Mouse (Mus musculus) CH12.LX (cell line): ENCODE results near the gene Zscan5b. TPM values are rescaled to one million over a fixed set of nuclear protein-coding genes. Genes with fewer than 3 reads are reported as not detected.

Experiments used
- DNase-seq: peaks from one replicate; pipeline ENCODE4 v3.0.0-alpha.2; 2013; ENCODE audit errors: extremely low read depth
- H3K27ac ChIP-seq: 2 replicates; pipeline ENCODE4 v1.5.1; 2012; ENCODE audit warnings: low read depth, mild to moderate bottlenecking, control low read depth, moderate library complexity; ENCODE audit not compliant: insufficient read depth
- H3K27me3 ChIP-seq: replicated peaks from 2 replicates; pipeline ENCODE3; 2012; ENCODE audit warnings: inconsistent platforms
- H3K36me3 ChIP-seq, 2 experiments: replicated peaks in 1 of 2; 2 replicates each; pipeline versions ENCODE3 to v1.6.1; 2012; ENCODE audit warnings: inconsistent platforms in 1 of 2, low read length in 1 of 2, mild to moderate bottlenecking in 1 of 2, mixed read lengths in 1 of 2, moderate library complexity in 1 of 2; ENCODE audit not compliant: control insufficient read depth in 1 of 2, insufficient read depth in 1 of 2
- H3K4me1 ChIP-seq, 2 experiments: 2 replicates each; pipeline ENCODE4 v1.6.1; 2012; ENCODE audit warnings: inconsistent platforms in 1 of 2, moderate library complexity in 1 of 2; ENCODE audit not compliant: insufficient read depth in 2 of 2, control insufficient read depth in 1 of 2
- H3K4me2 ChIP-seq: 2 replicates; pipeline ENCODE4 v1.6.1; 2012; ENCODE audit warnings: low read depth, mild to moderate bottlenecking, control low read depth; ENCODE audit not compliant: poor library complexity, insufficient read depth, severe bottlenecking
- H3K4me3 ChIP-seq, 3 experiments: fragments of 150-350 bp in 1 of 3; sonication (generic) in 1 of 3; replicated peaks in 1 of 3; 2 replicates each; pipeline versions ENCODE3 to v1.5.1; 2011 to 2012; ENCODE audit warnings: low read depth in 2 of 3, low read length in 2 of 3, mild to moderate bottlenecking in 2 of 3, moderate library complexity in 2 of 3, control low read depth in 1 of 3, improper control_type of control experiment in 1 of 3, inconsistent platforms in 1 of 3, mixed read lengths in 1 of 3; ENCODE audit not compliant: poor library complexity in 1 of 3
- H3K79me2 ChIP-seq: replicated peaks from 2 replicates; pipeline ENCODE4 v1.6.1; 2012; ENCODE audit warnings: mild to moderate bottlenecking, moderate library complexity; ENCODE audit not compliant: control insufficient read depth, poor library complexity, insufficient read depth, severe bottlenecking; ENCODE audit errors: extremely low read depth
- H3K9ac ChIP-seq: 2 replicates; pipeline ENCODE4 v1.6.1; 2012; ENCODE audit warnings: low read depth, mild to moderate bottlenecking, control low read depth, moderate library complexity; ENCODE audit not compliant: insufficient read depth
- H3K9me3 ChIP-seq: replicated peaks from 2 replicates; pipeline ENCODE3; 2012; ENCODE audit warnings: low read length, inconsistent platforms, mixed read lengths
- CTCF ChIP-seq, 2 experiments: IDR thresholded peaks in 1 of 2; conservative IDR thresholded peaks in 1 of 2; 2 replicates each; pipeline ENCODE4 v1.5.1; 2011 to 2012; ENCODE audit warnings: low read depth in 2 of 2, low read length in 2 of 2, improper control_type of control experiment in 1 of 2, inconsistent platforms in 1 of 2, mild to moderate bottlenecking in 1 of 2, moderate library complexity in 1 of 2
- ELF1 ChIP-seq: IDR thresholded peaks from 2 replicates; pipeline ENCODE4 v1.6.1; 2014; ENCODE audit warnings: low read depth, mild to moderate bottlenecking, inconsistent platforms, low read length, improper control_type of control experiment
- HCFC1 ChIP-seq: IDR thresholded peaks from 2 replicates; pipeline ENCODE4 v1.6.1; 2012; ENCODE audit warnings: low read depth, mild to moderate bottlenecking, inconsistent platforms, low read length, improper control_type of control experiment
- IRF4 ChIP-seq: IDR thresholded peaks from 2 replicates; pipeline ENCODE4 v1.6.1; 2014; ENCODE audit warnings: low read depth, mild to moderate bottlenecking, inconsistent platforms, low read length, improper control_type of control experiment
- JUND ChIP-seq: conservative IDR thresholded peaks from 2 replicates; pipeline ENCODE4 v1.6.1; 2011; ENCODE audit warnings: low read depth, low read length, improper control_type of control experiment
- MAX ChIP-seq: IDR thresholded peaks from 2 replicates; pipeline ENCODE4 v1.6.1; 2011; ENCODE audit warnings: low read length, improper control_type of control experiment
- MEF2A ChIP-seq: IDR thresholded peaks from 2 replicates; pipeline ENCODE4 v1.6.1; 2014; ENCODE audit warnings: low read depth, mild to moderate bottlenecking, inconsistent platforms, low read length, improper control_type of control experiment, borderline replicate concordance
- POLR2A ChIP-seq: IDR thresholded peaks from 2 replicates; pipeline ENCODE4 v1.6.1; 2011; ENCODE audit warnings: low read depth, mild to moderate bottlenecking, improper control_type of control experiment, low read length
- RAD21 ChIP-seq: IDR thresholded peaks from 2 replicates; pipeline ENCODE4 v1.6.1; 2011; ENCODE audit warnings: low read depth, mild to moderate bottlenecking, low read length, improper control_type of control experiment, moderate library complexity
- SMC3 ChIP-seq: IDR thresholded peaks from 2 replicates; pipeline ENCODE4 v1.6.1; 2011; ENCODE audit warnings: low read depth, low read length, improper control_type of control experiment
- UBTF ChIP-seq: IDR thresholded peaks from 2 replicates; pipeline ENCODE4 v1.6.1; 2012; ENCODE audit warnings: low read depth, mild to moderate bottlenecking, inconsistent platforms, low read length, improper control_type of control experiment, moderate library complexity
- ZKSCAN1 ChIP-seq: IDR thresholded peaks from 2 replicates; pipeline ENCODE4 v1.6.1; 2012; ENCODE audit warnings: low read depth, inconsistent platforms, low read length, improper control_type of control experiment, borderline replicate concordance
- ZNF384 ChIP-seq: IDR thresholded peaks from 2 replicates; pipeline ENCODE4 v1.6.1; 2012; ENCODE audit warnings: low read depth, low read length, improper control_type of control experiment, inconsistent platforms
- dilution Hi-C: fragments of 300-500 bp; cut with MboI; formaldehyde crosslinking; loops from 2 replicates; pipeline ENCODE4 v1.14.3; 2020; ENCODE audit warnings: low sequenced_read_pairs; ENCODE audit not compliant: extremely low pct_unique_long_range_greater_than_20kb, extremely low pct_ligation_motif_present
- in situ Hi-C: fragments of 300-500 bp; cut with MboI; formaldehyde crosslinking; loops from 3 replicates; pipeline ENCODE4 v1.14.3; 2019; ENCODE audit warnings: low sequenced_read_pairs, low pct_ligation_motif_present, low pct_unique_long_range_greater_than_20kb, mixed read lengths
- polyA plus RNA-seq: library from polyadenylated mRNA; unstranded; fragments of >175 nt; gene quantifications from 2 replicates; pipeline ENCODE4 v1.2.1, GENCODE M21; 2012; ENCODE audit warnings: low read depth; ENCODE audit not compliant: insufficient read length
- total RNA-seq, 2 experiments: library from RNA; depleted of rRNA; stranded (reverse); fragments of 300-350 nt in 1 of 2; fragments of >200 nt in 1 of 2; gene quantifications; 2 replicates each; pipeline ENCODE4 v1.2.3; 2012 to 2014

Zscan5b gene
- total and polyA plus RNA-seq, 3 experiments = not detected

DNA sequence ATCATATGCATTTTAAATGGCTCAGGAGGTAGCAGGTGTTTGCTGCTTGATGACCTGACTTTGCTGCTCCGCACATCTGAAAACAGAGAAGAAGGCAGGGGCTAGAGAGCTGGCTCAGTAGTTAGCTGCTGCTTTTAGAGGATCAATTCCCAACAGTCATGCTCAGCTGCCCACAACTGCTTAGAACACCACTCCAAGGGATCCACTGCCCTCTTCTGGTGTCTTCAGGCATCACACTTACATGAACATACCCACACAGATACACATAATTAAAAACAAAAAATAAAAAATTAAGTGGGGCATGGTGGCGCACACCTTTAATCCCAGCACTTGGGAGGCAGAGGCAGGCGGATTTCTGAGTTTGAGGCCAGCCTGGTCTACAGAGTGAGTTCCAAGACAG is 40.0 kb downstream of the Zscan5b start:
- Histone ChIP-seq H3K4me2 (no peak overlapping the region), H3K27me3 (peaks cover 36% of the 10 kb centered on the region), H3K4me1 (no peaks in the 10 kb centered on the region), H3K9ac (no peak overlapping the region), H3K36me3 (no peaks in the 10 kb centered on the region), H3K9me3 (peaks cover 4% of the 10 kb centered on the region), H3K79me2 (no peaks in the 10 kb centered on the region), H3K4me3 (no peak overlapping the region), H3K27ac (no peak overlapping the region)
- DNase-seq = peak; percentile 11
- dilution Hi-C loops = no loop called here
- peak; percentile 21 for TF ChIP-seq RAD21
- peak in 1 of 2 experiments; percentile 39; a peak in 2 of 4 replicates for TF ChIP-seq CTCF (conservative IDR thresholded peaks at IDR 0.05 in 1 of 2, IDR thresholded peaks at IDR 0.05 in 1 of 2; ENCODE audit: low read depth in 2 of 2, low read length in 2 of 2)
- no peak for TF ChIP-seq POLR2A
- in situ Hi-C loops = no loop called here

DNA sequence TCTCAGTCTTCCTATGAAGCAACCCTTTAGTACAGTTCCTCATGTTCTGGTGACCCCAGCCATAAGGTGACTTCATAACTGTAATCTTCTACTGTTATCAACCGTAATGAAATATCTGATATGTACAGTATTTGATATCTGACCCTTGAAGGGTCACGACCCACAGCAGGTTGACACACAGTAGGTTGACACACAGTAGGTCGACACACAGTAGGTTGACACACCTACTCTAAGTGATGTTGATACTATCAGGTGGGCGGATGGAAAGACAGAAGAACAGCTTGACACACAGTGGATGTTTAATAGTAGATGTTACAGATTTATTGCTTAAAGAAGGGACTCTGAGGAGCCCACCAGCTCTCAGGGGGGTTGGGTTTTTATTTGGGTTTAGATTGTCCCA is 40.9 kb downstream of the Zscan5b start:
- H3K27me3 ChIP-seq = peaks cover 36% of the 10 kb centered on the region
- dilution Hi-C loops = no loop called here

DNA sequence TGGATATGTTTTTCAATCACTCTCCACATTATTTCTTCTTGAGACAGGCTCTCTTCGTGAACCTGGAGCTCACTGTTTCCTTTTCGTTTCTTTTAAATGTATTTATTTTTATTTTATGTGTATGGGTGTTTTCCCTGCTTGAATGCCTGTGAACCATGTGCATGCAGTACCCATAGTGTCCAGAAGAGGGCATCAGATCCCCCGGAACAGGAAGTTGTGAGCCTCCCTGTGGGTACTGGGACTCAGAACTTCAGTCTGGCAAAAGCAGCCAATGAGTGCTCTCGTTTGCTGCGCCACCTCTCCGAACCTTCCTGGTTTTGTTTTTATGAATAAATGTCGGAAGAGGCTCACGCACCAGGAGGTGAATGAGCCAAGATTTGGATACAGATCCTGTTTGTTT is 43.6 kb downstream of the Zscan5b start:
- Histone ChIP-seq H3K27ac (no peak overlapping the region), H3K4me3 (no peak overlapping the region), H3K36me3 (no peaks in the 10 kb centered on the region), H3K9ac (no peak overlapping the region), H3K4me1 (no peaks in the 10 kb centered on the region), H3K79me2 (no peaks in the 10 kb centered on the region), H3K4me2 (no peak overlapping the region), H3K27me3 (peaks cover 18% of the 10 kb centered on the region), H3K9me3 (no peaks in the 10 kb centered on the region)
- dilution Hi-C loops (no loop called here), in situ Hi-C loops (no loop called here)
- DNase-seq = peak; percentile 46
- no peak for TF ChIP-seq MAX
- peak; percentile 22; the same call in 1 of the 2 replicates for TF ChIP-seq SMC3
- TF ChIP-seq MEF2A = no peak
- TF ChIP-seq UBTF = no peak
- TF ChIP-seq JUND = no peak
- peak; percentile 21; the same call in 1 of the 2 replicates for TF ChIP-seq HCFC1
- TF ChIP-seq ZNF384 = no peak
- no peak for TF ChIP-seq IRF4
- TF ChIP-seq ELF1 = peak; percentile 70
- TF ChIP-seq CTCF (conservative IDR thresholded peaks at IDR 0.05 in 1 of 2, IDR thresholded peaks at IDR 0.05 in 1 of 2; ENCODE audit: low read depth in 2 of 2, low read length in 2 of 2) = peak; percentile 52 to 59

More for the DNA sequence above, 40.9 kb downstream of the Zscan5b start:
- TF ChIP-seq ZKSCAN1 (peak; percentile 80), CTCF (conservative IDR thresholded peaks at IDR 0.05 in 1 of 2, IDR thresholded peaks at IDR 0.05 in 1 of 2; ENCODE audit: low read depth in 2 of 2, low read length in 2 of 2) (no peak)
- no peaks in the 10 kb centered on the region for H3K36me3 ChIP-seq
- H3K4me1 ChIP-seq = no peaks in the 10 kb centered on the region
- no peaks in the 10 kb centered on the region for H3K79me2 ChIP-seq
- no peak overlapping the region for H3K4me2 ChIP-seq
- no peak overlapping the region for H3K9ac ChIP-seq
- H3K4me3 ChIP-seq = no peak overlapping the region
- H3K27ac ChIP-seq = no peak overlapping the region
- H3K9me3 ChIP-seq = no peaks in the 10 kb centered on the region
- DNase-seq = no peak
- in situ Hi-C loops = no loop called here
